Mouse (Mus musculus) liver, embryonic 16.5 days (tissue): ENCODE measurements at regions not wholly inside any gene's neighbourhood (a gene's known extent, or its start where the extent isn't known, plus 50 kb on each side); places are given as distances from the start of the nearest gene placed in this dataset.

Experiments used
- ATAC-seq: fragments of 200-750 bp; cut with Nextera tagmentation; 2 replicates; pipeline ENCODE4 v1.8.0; 2017; ENCODE audit warnings: low read depth, mild to moderate bottlenecking, moderate number of reproducible peaks, moderate library complexity
- H3K27ac ChIP-seq: fragments of 300-500 bp; sonication (generic); 2 replicates; pipeline ENCODE4 v1.5.1; 2014; ENCODE audit warnings: mild to moderate bottlenecking, low read length
- H3K27me3 ChIP-seq: fragments of 300-500 bp; sonication (generic); 2 replicates; pipeline ENCODE4 v1.6.1; 2014; ENCODE audit warnings: low read depth, low read length, mixed read lengths; ENCODE audit not compliant: control insufficient read depth, insufficient read depth
- H3K36me3 ChIP-seq: fragments of 300-500 bp; sonication (generic); 2 replicates; pipeline ENCODE4 v1.6.1; 2014; ENCODE audit warnings: mild to moderate bottlenecking; ENCODE audit not compliant: control insufficient read depth, insufficient read depth
- H3K4me1 ChIP-seq: fragments of 300-500 bp; sonication (generic); 2 replicates; pipeline ENCODE4 v1.6.1; 2014; ENCODE audit warnings: low read depth, low read length, mixed read lengths; ENCODE audit not compliant: control insufficient read depth
- H3K4me2 ChIP-seq: fragments of 300-500 bp; sonication (generic); 2 replicates; pipeline ENCODE4 v1.6.1; 2014; ENCODE audit warnings: low read depth, low read length, mixed read lengths
- H3K4me3 ChIP-seq: fragments of 300-500 bp; sonication (generic); 2 replicates; pipeline ENCODE4 v1.5.1; 2014; ENCODE audit warnings: low read depth, mild to moderate bottlenecking, low read length
- H3K9ac ChIP-seq: fragments of 300-500 bp; sonication (generic); 2 replicates; pipeline ENCODE4 v1.6.1; 2014; ENCODE audit warnings: low read depth, low read length
- H3K9me3 ChIP-seq: fragments of 300-500 bp; sonication (generic); replicated peaks from 2 replicates; pipeline ENCODE4 v1.6.1; 2016; ENCODE audit warnings: low read length; ENCODE audit not compliant: control insufficient read depth
- WGBS: fragments of 180-500 bp; shearing (Covaris S2); extraction: QIAGEN DNeasy Blood & Tissue Kit; methylation state at CpG from one replicate; pipeline ENCODE4 v1.1.7; 2014; ENCODE audit not compliant: insufficient replicate concordance; 5-methylcytosine and 5-hydroxymethylcytosine counted together

DNA sequence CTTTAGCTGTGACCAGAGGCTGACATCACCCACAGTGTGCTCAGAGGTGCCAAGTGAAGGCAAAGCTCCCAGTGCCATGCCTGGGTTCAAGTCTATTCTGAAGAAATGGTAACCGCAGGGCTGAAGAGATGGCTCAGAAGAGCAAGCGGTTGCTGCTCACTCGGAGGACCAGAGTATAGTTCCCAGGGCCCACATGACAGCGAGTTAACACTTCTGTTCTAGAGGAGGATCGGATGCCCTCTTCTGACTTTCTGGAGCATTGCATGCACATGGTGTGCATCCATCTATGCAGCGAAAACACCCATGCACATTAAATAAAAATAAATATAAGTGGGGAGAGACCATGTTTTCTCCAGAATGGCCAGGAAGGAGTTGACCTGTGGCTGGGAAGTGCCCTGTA, 209.5 kb downstream of the Sorl1 start:
- H3K9me3 ChIP-seq = no peaks in the 10 kb centered on the region
- WGBS = 73% methylated on average over 6 of the region's 6 CpGs
- H3K4me3 ChIP-seq = no peak overlapping the region
- H3K4me1 ChIP-seq = no peaks in the 10 kb centered on the region
- no peaks in the 10 kb centered on the region for H3K27me3 ChIP-seq
- H3K4me2 ChIP-seq = no peak overlapping the region
- H3K27ac ChIP-seq = no peak overlapping the region
- ATAC-seq = no peak
- H3K36me3 ChIP-seq = no peaks in the 10 kb centered on the region
- H3K9ac ChIP-seq = no peak overlapping the region

DNA sequence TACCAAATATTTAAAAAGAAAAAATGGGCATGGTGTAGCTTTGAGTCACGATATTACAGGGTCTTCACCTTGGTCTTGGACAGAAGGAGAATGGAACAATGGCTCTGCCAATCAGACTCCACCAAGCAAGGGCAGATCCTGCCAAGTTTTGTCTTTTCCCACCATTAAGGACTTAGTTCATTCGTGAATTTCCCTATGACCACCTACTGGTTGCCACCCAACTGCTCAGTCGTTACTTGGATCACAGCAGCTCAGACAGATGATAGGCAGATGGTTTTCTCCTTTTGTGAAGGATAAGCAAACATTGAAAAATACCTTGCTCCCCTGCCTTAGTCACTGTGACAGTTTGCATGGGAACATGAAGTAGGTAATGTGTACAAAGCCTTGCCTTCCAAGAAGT, 210.2 kb downstream of the Sorl1 start:
- no peaks in the 10 kb centered on the region for H3K4me1 ChIP-seq
- no peaks in the 10 kb centered on the region for H3K9me3 ChIP-seq
- no peak overlapping the region for H3K4me2 ChIP-seq
- H3K27me3 ChIP-seq = no peaks in the 10 kb centered on the region
- no peaks in the 10 kb centered on the region for H3K36me3 ChIP-seq
- WGBS = 55% methylated on average over 3 of the region's 3 CpGs
- no peak for ATAC-seq
- no peak overlapping the region for H3K9ac ChIP-seq
- H3K27ac ChIP-seq = no peak overlapping the region
- H3K4me3 ChIP-seq = no peak overlapping the region

DNA sequence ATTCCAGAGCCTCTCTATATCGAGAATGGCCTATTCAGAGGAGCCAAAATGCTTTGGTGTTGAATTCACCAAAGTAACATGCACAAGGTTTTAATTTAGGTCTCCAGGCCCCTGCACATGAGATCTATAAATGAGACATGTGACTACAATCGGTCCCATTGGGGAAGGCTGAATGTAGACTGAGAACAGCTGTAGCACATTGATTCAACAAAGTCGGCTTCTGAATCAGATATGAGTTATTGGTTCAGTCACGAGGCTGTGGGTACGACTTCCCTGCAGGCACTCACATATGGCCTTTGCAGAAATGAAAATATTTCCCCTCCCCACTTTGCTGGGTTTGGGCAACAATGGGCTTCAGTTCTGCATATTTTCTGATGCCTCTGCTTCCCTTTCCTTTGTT, 211.6 kb downstream of the Sorl1 start:
- Histone ChIP-seq H3K36me3 (no peaks in the 10 kb centered on the region), H3K4me3 (no peak overlapping the region), H3K27ac (no peak overlapping the region), H3K4me1 (no peaks in the 10 kb centered on the region), H3K27me3 (no peaks in the 10 kb centered on the region), H3K4me2 (no peak overlapping the region), H3K9me3 (no peaks in the 10 kb centered on the region), H3K9ac (no peak overlapping the region)
- no peak for ATAC-seq
- 60% methylated on average over 5 of the region's 5 CpGs for WGBS

DNA sequence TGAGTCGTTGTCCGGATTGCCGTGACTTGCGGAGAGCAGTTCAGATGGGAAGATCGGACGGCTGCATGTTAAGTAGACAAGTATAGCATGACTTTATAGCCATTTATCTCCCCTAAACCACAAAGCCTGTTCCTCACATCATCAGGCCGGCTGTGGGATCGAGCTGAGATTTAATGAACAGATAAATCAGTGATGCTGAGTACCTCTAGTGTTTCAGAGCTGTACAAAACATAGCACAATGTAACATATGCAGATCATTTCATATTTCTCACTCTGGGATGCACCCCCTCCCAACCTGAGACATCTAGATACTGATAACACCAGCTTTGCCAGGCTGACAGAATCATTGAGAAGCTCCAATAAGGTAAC, 223.5 kb downstream of the Sorl1 start:
- Histone ChIP-seq H3K4me2 (no peak overlapping the region), H3K9me3 (no peaks in the 10 kb centered on the region), H3K4me1 (no peaks in the 10 kb centered on the region), H3K36me3 (no peaks in the 10 kb centered on the region), H3K27me3 (no peaks in the 10 kb centered on the region), H3K9ac (no peak overlapping the region), H3K27ac (no peak overlapping the region), H3K4me3 (no peak overlapping the region)
- 76% methylated on average over 8 of the region's 8 CpGs for WGBS
- no peak for ATAC-seq

DNA sequence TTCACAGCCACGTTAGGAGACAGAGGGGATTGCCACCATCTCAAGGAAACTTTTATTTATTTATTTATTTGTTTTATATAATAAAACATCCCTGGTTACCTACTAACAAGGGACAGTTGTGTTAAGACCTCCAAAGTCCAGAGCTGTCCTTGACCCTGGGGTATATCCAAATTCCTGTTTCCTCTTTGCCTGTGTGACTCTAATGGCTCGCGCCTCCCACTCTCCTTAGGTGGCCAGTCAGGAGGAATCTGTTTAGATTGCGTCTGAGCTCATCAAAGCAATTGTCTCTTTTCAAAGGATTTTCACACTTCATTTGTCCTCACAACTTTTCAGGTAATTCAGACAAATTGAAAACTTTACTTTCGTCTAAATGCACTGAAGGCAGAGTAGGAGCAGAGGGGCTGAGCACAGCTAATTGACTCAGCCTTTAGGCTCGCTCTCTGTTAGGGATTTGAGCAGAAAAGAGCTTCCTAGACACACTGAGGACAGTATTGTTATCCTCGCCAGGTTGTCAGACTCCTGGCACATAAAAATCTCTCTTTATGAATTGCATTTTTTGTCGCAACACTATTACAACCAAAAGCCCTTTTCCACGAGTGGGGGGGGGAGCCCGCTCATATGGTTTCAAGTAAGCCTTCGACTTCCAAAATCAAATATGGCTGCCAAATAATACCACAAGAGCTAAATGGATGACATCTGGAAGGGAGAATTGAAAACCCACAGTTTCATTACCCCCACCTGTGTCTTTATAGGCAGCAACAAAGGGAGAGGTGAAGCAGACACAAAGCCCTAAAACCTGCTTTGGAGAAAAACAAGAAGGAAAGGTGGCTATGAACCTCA, 224.1 kb downstream of the Sorl1 start:
- Histone ChIP-seq H3K36me3 (no peaks in the 10 kb centered on the region), H3K4me1 (no peaks in the 10 kb centered on the region), H3K27ac (no peak overlapping the region), H3K27me3 (no peaks in the 10 kb centered on the region), H3K4me2 (no peak overlapping the region), H3K4me3 (no peak overlapping the region), H3K9me3 (no peaks in the 10 kb centered on the region), H3K9ac (no peak overlapping the region)
- 43% methylated on average over 11 of the region's 11 CpGs for WGBS
- ATAC-seq = no peak

DNA sequence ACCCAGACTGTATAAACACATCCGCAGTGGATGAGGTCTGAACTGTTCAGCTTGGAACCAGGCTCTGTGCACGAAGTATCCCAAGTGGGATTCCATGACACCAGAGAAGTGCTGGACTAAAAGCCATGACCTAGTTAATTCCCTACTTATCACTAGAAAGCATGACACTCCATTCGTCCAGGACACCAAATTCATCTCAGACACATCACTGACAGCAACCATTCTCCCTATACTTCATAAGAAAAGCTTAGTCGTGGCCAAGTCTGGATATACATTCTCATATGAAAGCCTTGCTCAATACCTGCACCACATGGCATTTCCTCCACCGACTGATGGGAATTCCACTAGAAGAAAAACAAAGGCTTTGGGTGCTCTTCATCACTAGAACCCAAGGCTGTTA, 229.0 kb downstream of the Sorl1 start:
- Histone ChIP-seq H3K4me1 (peaks cover 2% of the 10 kb centered on the region), H3K9ac (no peak overlapping the region), H3K9me3 (no peaks in the 10 kb centered on the region), H3K4me3 (no peak overlapping the region), H3K4me2 (no peak overlapping the region), H3K27me3 (no peaks in the 10 kb centered on the region; the same call in 1 of the 2 replicates), H3K36me3 (no peaks in the 10 kb centered on the region), H3K27ac (no peak overlapping the region)
- WGBS = 54% methylated on average over 5 of the region's 5 CpGs
- no peak for ATAC-seq

DNA sequence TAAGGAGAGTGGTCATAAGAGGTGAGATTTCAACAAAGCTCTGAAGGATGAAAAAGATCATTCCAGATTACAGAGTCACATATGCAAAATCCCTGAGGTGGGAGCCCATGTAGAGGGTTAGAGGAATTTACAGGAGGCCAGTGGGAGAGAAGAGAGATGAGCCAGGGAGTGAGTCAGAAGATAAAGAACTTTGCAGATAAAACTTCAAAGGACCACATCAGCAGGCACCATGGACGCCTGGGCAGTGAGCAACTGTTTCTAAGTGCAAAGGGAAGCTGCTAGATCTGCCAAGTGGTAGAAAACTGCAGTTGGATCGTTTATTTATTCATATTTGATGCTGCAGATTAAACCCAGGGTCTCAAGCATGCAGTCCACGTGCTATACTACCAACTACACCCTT, 231.3 kb downstream of the Sorl1 start:
- Histone ChIP-seq H3K4me3 (no peak overlapping the region), H3K9ac (no peak overlapping the region), H3K4me1 (peaks cover 4% of the 10 kb centered on the region), H3K27ac (no peak overlapping the region), H3K36me3 (no peaks in the 10 kb centered on the region), H3K27me3 (no peaks in the 10 kb centered on the region; the same call in 1 of the 2 replicates), H3K4me2 (no peak overlapping the region), H3K9me3 (no peaks in the 10 kb centered on the region)
- WGBS = 30% methylated on average over 3 of the region's 3 CpGs
- no peak for ATAC-seq

DNA sequence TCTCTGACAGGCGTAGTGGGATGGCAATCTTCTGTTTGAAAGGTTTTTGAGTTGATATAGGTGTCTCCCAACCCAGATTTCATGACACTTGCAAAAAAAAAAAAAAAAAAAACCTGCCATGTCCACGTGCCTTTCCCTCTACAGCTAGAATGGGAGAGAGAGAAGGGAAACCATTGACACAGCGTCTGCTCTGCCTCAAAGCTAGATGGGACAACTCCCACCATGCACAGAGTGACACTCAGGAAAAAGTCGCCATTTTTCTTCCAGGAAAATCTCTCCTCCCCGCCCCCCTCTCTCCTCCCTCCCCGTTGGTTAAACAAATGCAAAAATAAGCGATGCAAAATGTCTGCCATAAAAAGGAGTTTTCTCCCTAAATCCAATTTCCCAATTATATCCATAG, 232.9 kb downstream of the Sorl1 start:
- WGBS = 48% methylated on average over 7 of the region's 7 CpGs
- no peak overlapping the region for H3K9ac ChIP-seq
- no peak overlapping the region for H3K4me3 ChIP-seq

DNA sequence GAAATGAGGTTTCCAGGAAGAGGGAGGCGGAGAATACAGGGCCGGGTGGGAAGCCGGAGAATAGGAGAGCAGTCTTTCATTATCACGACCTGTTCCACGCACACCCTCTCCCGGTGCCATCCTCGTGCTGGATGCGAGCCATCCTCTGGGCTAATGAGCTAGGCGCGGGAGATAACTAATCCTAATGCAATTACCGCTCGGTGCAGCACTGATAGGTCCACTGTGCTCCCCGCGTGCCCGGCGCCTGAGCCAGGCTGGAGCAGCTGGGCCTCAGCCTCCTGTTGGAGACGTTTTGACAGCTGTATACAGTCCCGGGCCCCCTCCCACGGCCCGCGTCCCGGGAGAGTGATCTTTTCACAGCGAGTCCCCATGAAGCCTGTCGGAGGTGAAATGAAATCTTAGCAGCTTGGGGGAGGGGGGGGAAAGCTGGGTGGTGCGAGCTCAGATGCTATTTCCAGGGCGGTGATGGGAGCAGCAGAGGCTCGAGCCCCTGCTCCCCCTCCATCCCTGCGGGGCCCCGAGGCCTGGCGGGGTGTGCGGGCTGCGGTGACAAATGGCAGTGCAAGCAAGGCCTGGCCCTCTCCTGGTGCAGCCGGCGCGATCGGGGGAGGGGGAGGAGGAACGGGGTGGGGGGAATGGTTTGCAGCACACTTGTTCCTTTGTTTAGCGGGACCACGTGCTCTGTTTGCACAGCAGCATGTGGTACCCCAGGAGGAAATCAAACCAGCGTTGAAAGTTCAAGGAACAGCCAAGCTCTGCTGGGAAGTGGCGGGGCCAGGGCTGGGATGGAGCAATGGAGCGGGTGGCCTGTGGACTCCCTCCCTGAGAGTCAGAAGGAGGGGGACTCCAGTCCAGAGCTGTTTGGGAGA, 233.6 kb downstream of the Sorl1 start:
- H3K4me3 ChIP-seq = peak overlapping the region; percentile 21; the same call in 1 of the 2 replicates
- H3K27me3 ChIP-seq = no peaks in the 10 kb centered on the region; the same call in 1 of the 2 replicates
- ATAC-seq = peak; percentile 50
- H3K4me2 ChIP-seq = peak overlapping the region; percentile 44
- H3K27ac ChIP-seq = no peak overlapping the region
- 0 out of 2 replicates have a peak overlapping the region, but pooled peaks have one; percentile 28 for H3K9ac ChIP-seq
- WGBS = 4% methylated on average over 42 of the region's 42 CpGs
- no peaks in the 10 kb centered on the region for H3K36me3 ChIP-seq
- H3K4me1 ChIP-seq = peaks cover 4% of the 10 kb centered on the region
- H3K9me3 ChIP-seq = no peaks in the 10 kb centered on the region

More for the DNA sequence above, 232.9 kb downstream of the Sorl1 start:
- no peak overlapping the region for H3K4me2 ChIP-seq
- no peak for ATAC-seq
- H3K9me3 ChIP-seq = no peaks in the 10 kb centered on the region
- no peaks in the 10 kb centered on the region; the same call in 1 of the 2 replicates for H3K27me3 ChIP-seq
- H3K27ac ChIP-seq = no peak overlapping the region
- no peaks in the 10 kb centered on the region for H3K36me3 ChIP-seq
- peaks cover 4% of the 10 kb centered on the region for H3K4me1 ChIP-seq
